ENCODE assay signal across 26 mouse cellular contexts in genomic region chr5:21910726-21911125, GRCm38 (mm10). TPM values are rescaled to one million over a fixed set of nuclear protein-coding genes. Genes with fewer than 3 reads are reported as not detected.
DNase-seq lines count a peak whose midpoint lies in the region; TF ChIP-seq lines count a peak whose summit lies in the region.
"Had no signal": no experiment of that assay in that cellular context is flagged by ENCODE, and none has a peak within 500 bp of the region (broad histone marks: within the 10 kb centered on the region; RNA-seq: fewer than 3 reads in every experiment).

No protein-coding gene starts in this region.

- no peaks in the 10 kb centered on the region for H3K79me2 ChIP-seq in heart, adult 2 months (replicated peaks; ENCODE audit: control insufficient read depth, insufficient read depth, low read length)

- no peaks in the 10 kb centered on the region for H3K4me1 ChIP-seq in heart, adult 2 months (ENCODE audit: control insufficient read depth, insufficient read depth, low read length)
- peaks cover 9% of the 10 kb centered on the region for H3K4me1 ChIP-seq in testis, adult 2 months (ENCODE audit: control insufficient read depth, insufficient read depth, low read length)

- H3K27me3 ChIP-seq in heart, adult 2 months (ENCODE audit: control insufficient read depth, insufficient read depth, low read length), result no peaks in the 10 kb centered on the region
- H3K27me3 ChIP-seq in testis, adult 2 months (ENCODE audit: control insufficient read depth, insufficient read depth, low read length), result no peaks in the 10 kb centered on the region
- H3K27me3 ChIP-seq: CH12.LX had no signal

- H3K4me3 ChIP-seq in heart, adult 2 months, result no peak overlapping the region
- H3K4me3 ChIP-seq in testis, adult 2 months (ENCODE audit: control insufficient read depth, low read depth, low read length), result peak overlapping the region; percentile 66

- no peak for TF ChIP-seq EP300 in heart, adult 2 months (IDR thresholded peaks at IDR 0.05; ENCODE audit: insufficient read depth, low read depth, low read length)

- no peak for TF ChIP-seq POLR2A in heart, adult 2 months (IDR thresholded peaks at IDR 0.05; ENCODE audit: insufficient read depth, low read depth, low read length)
- TF ChIP-seq POLR2A in testis, adult 2 months (IDR thresholded peaks at IDR 0.05; ENCODE audit: control insufficient read depth, low read depth, low read length), result 0 out of 2 replicates have a peak, but pooled peaks have one; percentile 13

- H3K9ac ChIP-seq in heart, adult 2 months (ENCODE audit: low read depth, low read length), result no peak overlapping the region

- intact Hi-C loops in heart, adult 2 months (cut with DNase I), result no loop called here

- H3K27ac ChIP-seq in heart, adult 2 months, result no peak overlapping the region
- 0 out of 2 replicates have a peak overlapping the region, but pooled peaks have one; percentile 6 for H3K27ac ChIP-seq in testis, adult 2 months (ENCODE audit: control insufficient read depth, insufficient read depth, low read depth, low read length)

- WGBS in heart, adult 2 months, result 90% methylated on average over 12 of the region's 12 CpGs

- TF ChIP-seq CTCF in heart, adult 2 months (IDR thresholded peaks at IDR 0.05), result no peak
- TF ChIP-seq CTCF in testis, adult 2 months (IDR thresholded peaks at IDR 0.05; ENCODE audit: control insufficient read depth, insufficient read depth, insufficient replicate concordance, low read depth, low read length), result no peak

- no peaks in the 10 kb centered on the region for H3K36me3 ChIP-seq in heart, adult 2 months (ENCODE audit: control insufficient read depth, insufficient read depth, low read length)
- H3K36me3 ChIP-seq in testis, adult 2 months (ENCODE audit: control insufficient read depth, insufficient read depth, low read length), result no peaks in the 10 kb centered on the region
- H3K36me3 ChIP-seq: G1E had no signal

- peak; percentile 82 for DNase-seq in heart, adult 11 months
- DNase-seq in heart, adult 2 months, result no peak
- DNase-seq in testis, postnatal 10 days (ENCODE audit: low spot score), result no peak
- peak; percentile 45 for DNase-seq in R1 (ENCODE audit: low read depth, low spot score)
- peak; percentile 56 for DNase-seq in testis, postnatal 14 days (ENCODE audit: low spot score)
- DNase-seq in thymus, postnatal 14 days, result no peak
- no peak for DNase-seq in left cerebral cortex, adult 18-20 months (ENCODE audit: low spot score in 2 of 2)
- DNase-seq: adrenal gland, adult 2 months; adrenal gland, adult 8-10 months; adrenal gland, postnatal 10 days; adrenal gland, postnatal 14 days; adrenal gland, postnatal 25 days; adrenal gland, postnatal 36 days; B cell, adult 2 months; cerebellum, adult 11 months; cerebellum, adult 11-12 months; cerebellum, adult 18-20 months had no signal

RNA-seq across cellular contexts. Expression of gene Slc26a5, which starts 45.3 kb away (rescaled TPM):
- not detected for total RNA-seq in heart, adult 2 months (2021)
- polyA plus RNA-seq in heart, adult 2 months (2012; rRNA removed), result not detected in 2 replicates
- polyA plus RNA-seq in testis, adult 2 months (2012; rRNA removed), result 0.04 TPM in 1 of 2 replicates, not detected in the other
- total RNA-seq in left cerebral cortex, adult 18-20 months (2021), result under 1 TPM; 0.30 to 0.77 TPM
- total RNA-seq: adrenal gland, adult 18-20 months; adrenal gland, adult 8-10 months; adrenal gland, postnatal 10 days; adrenal gland, postnatal 14 days; adrenal gland, postnatal 25 days; adrenal gland, postnatal 36 days; CH12.LX; G1E; MEL had no signal
- polyA plus RNA-seq: activated CD4-positive, CD25-positive, alpha-beta regulatory T cell, adult 4 months; adrenal gland, adult 2 months; C2C12; CD4-positive, CD25-positive, alpha-beta regulatory T cell, adult 4 months; G1E; Patski had no signal

Comparison
In these comparisons a context has a peak if more than half of its experiments do, and no peak if none do; other contexts are left out.
1. DNase-seq: peak in heart, adult 11 months (single experiment), R1 (single experiment) and testis, postnatal 14 days (single experiment); none in heart, adult 2 months (0 of 2), testis, postnatal 10 days (single experiment), thymus, postnatal 14 days (single experiment) and left cerebral cortex, adult 18-20 months (0 of 2).